Mouse (Mus musculus) G1E (cell line): ENCODE measurements around the gene Tfeb. TPM values are rescaled to one million over a fixed set of nuclear protein-coding genes. Genes with fewer than 3 reads are reported as not detected.

Experiments
- ATAC-seq: 2 replicates; pipeline ENCODE4 v1.8.0; 2016; ENCODE audit warnings: mild to moderate bottlenecking; ENCODE audit not compliant: insufficient number of reproducible peaks, poor library complexity, low FRiP score, severe bottlenecking; ENCODE audit errors: extremely low read depth
- DNase-seq: peaks from one replicate; pipeline ENCODE4 v3.0.0; 2012; ENCODE audit warnings: low spot score
- H3K27me3 ChIP-seq: 2 replicates; pipeline ENCODE4 v1.6.1; 2012; ENCODE audit warnings: mild to moderate bottlenecking, low read length, inconsistent platforms; ENCODE audit not compliant: insufficient read depth
- H3K36me3 ChIP-seq: replicated peaks from 2 replicates; pipeline ENCODE3; 2012; ENCODE audit warnings: mild to moderate bottlenecking, inconsistent platforms
- H3K4me1 ChIP-seq: 2 replicates; pipeline ENCODE4 v1.6.1; 2012; ENCODE audit warnings: low read depth, low read length, inconsistent platforms, mixed read lengths; ENCODE audit not compliant: insufficient read depth
- H3K4me3 ChIP-seq: 2 replicates; pipeline ENCODE4 v1.5.1; 2012; ENCODE audit warnings: low read depth, mild to moderate bottlenecking, inconsistent platforms, low read length, moderate library complexity, mixed read lengths
- H3K9me3 ChIP-seq: replicated peaks from 2 replicates; pipeline ENCODE4 v1.6.1; 2012; ENCODE audit warnings: inconsistent platforms
- CTCF ChIP-seq: IDR thresholded peaks from 2 replicates; pipeline ENCODE4 v1.5.1; 2012; ENCODE audit warnings: low read depth, low read length, inconsistent platforms, mixed read lengths
- GATA1 ChIP-seq: IDR thresholded peaks from 2 replicates; pipeline ENCODE4 v1.6.1; 2012; ENCODE audit warnings: borderline replicate concordance, low read length, inconsistent platforms, mixed read lengths
- GATA2 ChIP-seq: IDR thresholded peaks from 2 replicates; pipeline ENCODE4 v1.6.1; 2012; ENCODE audit warnings: low read depth, low read length, inconsistent platforms, borderline replicate concordance
- POLR2AphosphoS5 ChIP-seq: IDR thresholded peaks from 2 replicates; pipeline ENCODE4 v1.6.1; 2012; ENCODE audit warnings: low read depth, low read length, inconsistent platforms; ENCODE audit not compliant: insufficient replicate concordance
- TAL1 ChIP-seq: conservative IDR thresholded peaks from 2 replicates; pipeline ENCODE4 v1.6.1; 2012; ENCODE audit warnings: low read depth, low read length, inconsistent platforms, mixed read lengths
- polyA plus RNA-seq: library from polyadenylated mRNA; stranded (reverse); fragments of >175 nt; gene quantifications from 2 replicates; pipeline ENCODE4 v1.2.3, GENCODE M21; 2012
- total RNA-seq, 2 experiments: library from RNA; stranded (forward) in 1 of 2; stranded (reverse) in 1 of 2; fragments of 200-1000 nt in 1 of 2; fragments of >200 nt in 1 of 2; fragmentation: Nextera tagmentation in 1 of 2; gene quantifications; 2 replicates each; pipeline ENCODE4 v1.2.3; 2014 to 2017

Tfeb gene
- total and polyA plus RNA-seq, 3 experiments: 10.7 to 57.0 (median 11.9) TPM

DNA sequence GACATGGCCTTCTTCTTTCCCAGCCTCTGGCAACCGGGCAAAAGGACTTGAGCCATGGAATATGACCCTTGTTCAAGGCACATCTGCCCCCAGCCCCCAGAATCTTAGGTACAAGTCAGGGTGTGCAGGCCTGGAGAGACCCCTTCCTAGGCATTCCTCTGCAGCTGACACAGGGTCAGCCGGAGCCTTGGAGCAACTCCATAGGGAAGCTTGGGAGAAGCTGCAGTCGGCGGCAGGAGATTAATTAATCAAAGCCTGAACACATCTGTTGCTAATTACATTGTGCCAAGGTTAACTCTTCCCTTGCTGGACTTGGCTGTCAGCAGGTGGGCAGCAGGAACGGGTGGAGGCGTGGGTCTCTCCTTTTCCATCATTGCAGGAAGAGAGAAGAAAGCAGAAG is 77.7 kb downstream of the Tfeb start:
- no peak for DNase-seq
- H3K36me3 ChIP-seq: no peaks in the 10 kb centered on the region
- no peaks in the 10 kb centered on the region for H3K4me1 ChIP-seq
- TF ChIP-seq TAL1: no peak
- no peak for TF ChIP-seq CTCF
- TF ChIP-seq POLR2AphosphoS5: no peak
- TF ChIP-seq GATA1: no peak
- no peak for TF ChIP-seq GATA2
- no peaks in the 10 kb centered on the region; the same call in 1 of the 2 replicates for H3K27me3 ChIP-seq
- H3K4me3 ChIP-seq: no peak overlapping the region
- H3K9me3 ChIP-seq: no peaks in the 10 kb centered on the region
- ATAC-seq: no peak

DNA sequence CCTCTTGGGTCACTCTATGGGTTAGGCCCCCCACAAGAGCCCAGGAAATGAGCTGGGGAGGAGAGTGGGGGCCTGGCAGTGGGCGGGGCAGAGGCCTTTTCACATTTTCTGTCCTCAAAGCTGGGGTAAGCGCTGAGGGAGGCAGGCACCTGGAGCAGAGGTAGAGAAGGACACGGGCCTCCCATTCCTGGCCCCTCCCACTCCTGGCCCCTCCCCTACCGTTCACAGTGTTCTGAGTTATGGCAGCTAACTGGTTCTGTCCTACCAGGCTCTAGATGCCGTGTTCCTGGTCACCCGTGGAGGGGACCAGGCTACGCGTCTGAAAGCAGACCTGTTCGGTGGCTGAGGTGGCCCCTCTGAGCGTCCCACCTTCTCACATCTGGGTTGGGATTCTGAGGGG is 78.6 kb downstream of the Tfeb start:
- Histone ChIP-seq H3K9me3 (no peaks in the 10 kb centered on the region), H3K27me3 (no peaks in the 10 kb centered on the region; the same call in 1 of the 2 replicates), H3K4me3 (no peak overlapping the region), H3K36me3 (no peaks in the 10 kb centered on the region), H3K4me1 (no peaks in the 10 kb centered on the region)
- no peak for ATAC-seq
- TF ChIP-seq GATA1 (no peak), TAL1 (no peak), POLR2AphosphoS5 (no peak), CTCF (no peak), GATA2 (no peak)
- DNase-seq: no peak

DNA sequence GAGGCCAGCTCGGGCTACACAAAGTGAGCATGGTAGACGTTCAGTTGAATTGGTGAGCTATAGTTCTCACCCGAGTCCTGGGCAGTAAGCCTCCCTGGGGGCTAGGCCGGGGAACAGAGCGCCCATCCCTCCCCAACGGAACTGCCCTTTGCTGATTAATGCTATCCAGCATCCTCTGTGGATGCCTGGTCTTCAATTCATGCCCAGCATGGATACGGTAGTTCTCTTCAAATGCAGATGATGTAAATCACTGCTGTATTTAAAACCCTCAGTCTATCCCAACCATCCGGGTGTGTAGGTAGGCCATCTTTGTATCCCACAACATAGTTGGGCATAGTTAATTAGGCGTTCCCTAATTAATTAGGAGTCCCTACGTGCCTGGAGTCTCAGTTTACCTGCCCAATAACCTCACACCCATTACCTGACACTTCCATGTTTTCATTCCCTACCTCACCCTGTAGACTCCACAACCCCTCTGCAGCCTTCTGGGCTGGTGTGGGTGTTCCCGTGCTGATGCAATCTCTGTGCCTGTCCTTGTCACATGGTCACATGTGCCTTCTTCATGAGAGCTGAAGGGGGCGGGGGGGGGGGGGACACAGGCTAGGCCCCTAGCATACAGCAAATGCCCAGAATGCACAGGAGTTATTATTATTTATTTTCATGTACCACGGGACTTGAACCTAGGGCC is 81.4 kb downstream of the Tfeb start:
- no peak overlapping the region for H3K4me3 ChIP-seq
- H3K27me3 ChIP-seq: peaks cover 3% of the 10 kb centered on the region; the same call in 1 of the 2 replicates
- H3K4me1 ChIP-seq: no peaks in the 10 kb centered on the region
- no peak for DNase-seq
- H3K9me3 ChIP-seq: no peaks in the 10 kb centered on the region
- TF ChIP-seq GATA1: no peak
- TF ChIP-seq TAL1: no peak
- TF ChIP-seq CTCF: no peak
- TF ChIP-seq POLR2AphosphoS5: no peak
- no peak for TF ChIP-seq GATA2
- H3K36me3 ChIP-seq: no peaks in the 10 kb centered on the region
- ATAC-seq: no peak

DNA sequence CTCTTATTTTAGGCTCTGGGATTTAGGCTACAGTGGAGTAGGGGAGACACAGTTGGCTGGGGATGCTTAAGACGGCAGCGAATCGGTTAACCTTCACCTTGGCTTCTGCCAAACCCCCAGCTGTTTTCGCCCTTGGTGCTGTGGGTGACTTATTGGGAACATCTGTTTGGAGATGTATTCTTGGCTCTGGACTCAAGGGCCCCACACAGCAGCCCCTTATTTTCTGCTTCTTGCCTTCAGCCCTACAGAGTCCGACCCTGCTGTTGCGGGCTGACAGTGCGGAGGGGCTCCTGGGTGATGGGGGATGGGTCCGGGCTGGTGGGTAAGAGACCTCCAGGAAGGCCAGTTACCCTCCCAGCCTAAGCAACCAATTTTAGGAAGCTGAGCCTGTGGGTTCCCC is 84.5 kb downstream of the Tfeb start:
- Histone ChIP-seq H3K27me3 (peaks cover 7% of the 10 kb centered on the region; the same call in 1 of the 2 replicates), H3K36me3 (no peaks in the 10 kb centered on the region), H3K4me3 (no peak overlapping the region), H3K9me3 (no peaks in the 10 kb centered on the region), H3K4me1 (no peaks in the 10 kb centered on the region)
- no peak for DNase-seq
- ATAC-seq: no peak
- TF ChIP-seq GATA2: no peak
- no peak for TF ChIP-seq GATA1
- no peak for TF ChIP-seq CTCF
- TF ChIP-seq TAL1: no peak
- no peak for TF ChIP-seq POLR2AphosphoS5

DNA sequence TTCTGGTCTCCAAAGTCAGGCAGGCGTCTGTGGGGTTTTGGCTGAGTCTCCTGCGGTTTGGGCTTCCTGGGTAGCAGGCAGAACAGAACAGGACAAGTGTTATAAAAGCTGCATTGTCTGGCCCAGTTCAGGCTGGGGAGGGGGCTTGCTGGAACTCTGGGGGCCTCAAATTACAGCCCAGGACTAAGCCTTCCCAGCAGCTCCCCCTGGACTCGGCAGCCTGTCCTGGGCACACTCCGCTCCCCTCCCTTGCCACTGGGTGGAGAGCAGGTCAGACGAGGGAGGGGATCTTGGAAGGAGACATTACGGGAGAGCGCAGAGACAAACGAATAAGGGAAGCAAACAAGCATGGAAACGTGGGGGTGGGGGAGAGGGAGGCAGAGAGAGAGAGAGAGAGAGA is 94.3 kb downstream of the Tfeb start:
- no peak for TF ChIP-seq POLR2AphosphoS5
- no peak for TF ChIP-seq GATA1
- TF ChIP-seq GATA2: no peak
- no peak for TF ChIP-seq CTCF
- TF ChIP-seq TAL1: no peak
- no peak overlapping the region for H3K4me3 ChIP-seq
- ATAC-seq (no peak), DNase-seq (no peak)
- peaks cover 5% of the 10 kb centered on the region; the same call in 1 of the 2 replicates for H3K27me3 ChIP-seq
- H3K9me3 ChIP-seq: peaks cover 13% of the 10 kb centered on the region
- H3K4me1 ChIP-seq: peaks cover 4% of the 10 kb centered on the region; the same call in 1 of the 2 replicates
- H3K36me3 ChIP-seq: no peaks in the 10 kb centered on the region

DNA sequence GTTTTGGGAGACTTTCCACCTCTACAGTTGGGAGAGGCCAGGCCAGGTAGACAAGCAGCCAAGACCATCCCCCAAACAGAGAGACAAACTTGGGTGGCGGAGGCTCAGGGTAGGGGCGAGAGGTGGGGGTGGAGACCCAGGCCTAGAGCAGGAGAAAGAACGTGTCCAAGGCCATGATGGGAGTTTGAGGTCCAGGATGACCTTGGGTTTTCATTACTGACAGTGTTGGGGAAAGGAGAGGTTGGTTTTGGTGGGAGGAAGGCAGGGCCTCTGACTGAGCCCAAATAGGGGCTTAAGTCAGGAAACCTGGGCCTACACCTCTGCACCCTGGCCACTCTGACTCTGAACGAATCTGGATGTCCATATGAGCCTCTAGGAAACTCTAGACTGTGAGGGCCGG is 94.9 kb downstream of the Tfeb start:
- no peak for TF ChIP-seq GATA1
- TF ChIP-seq CTCF: no peak
- Histone ChIP-seq H3K27me3 (peaks cover 5% of the 10 kb centered on the region; the same call in 1 of the 2 replicates), H3K36me3 (no peaks in the 10 kb centered on the region), H3K4me3 (no peak overlapping the region), H3K9me3 (peaks cover 13% of the 10 kb centered on the region), H3K4me1 (peaks cover 4% of the 10 kb centered on the region; the same call in 1 of the 2 replicates)
- no peak for ATAC-seq
- no peak for DNase-seq
